Mouse (Mus musculus) testis, adult 2 months (tissue): Measurements from ENCODE around the gene Dclk2.

ENCODE experiments used
- CTCF ChIP-seq: fragments of 200-500 bp; IDR thresholded peaks from 2 replicates; pipeline ENCODE4 v1.5.1; 2012; ENCODE audit warnings: low read depth, mild to moderate bottlenecking, inconsistent platforms, low read length, moderate library complexity; ENCODE audit not compliant: control insufficient read depth, insufficient read depth, insufficient replicate concordance
- POLR2A ChIP-seq: fragments of 200-500 bp; IDR thresholded peaks from 2 replicates; pipeline ENCODE4 v1.6.1; 2012; ENCODE audit warnings: low read depth, mild to moderate bottlenecking, inconsistent platforms, low read length, moderate library complexity; ENCODE audit not compliant: control insufficient read depth

DNA sequence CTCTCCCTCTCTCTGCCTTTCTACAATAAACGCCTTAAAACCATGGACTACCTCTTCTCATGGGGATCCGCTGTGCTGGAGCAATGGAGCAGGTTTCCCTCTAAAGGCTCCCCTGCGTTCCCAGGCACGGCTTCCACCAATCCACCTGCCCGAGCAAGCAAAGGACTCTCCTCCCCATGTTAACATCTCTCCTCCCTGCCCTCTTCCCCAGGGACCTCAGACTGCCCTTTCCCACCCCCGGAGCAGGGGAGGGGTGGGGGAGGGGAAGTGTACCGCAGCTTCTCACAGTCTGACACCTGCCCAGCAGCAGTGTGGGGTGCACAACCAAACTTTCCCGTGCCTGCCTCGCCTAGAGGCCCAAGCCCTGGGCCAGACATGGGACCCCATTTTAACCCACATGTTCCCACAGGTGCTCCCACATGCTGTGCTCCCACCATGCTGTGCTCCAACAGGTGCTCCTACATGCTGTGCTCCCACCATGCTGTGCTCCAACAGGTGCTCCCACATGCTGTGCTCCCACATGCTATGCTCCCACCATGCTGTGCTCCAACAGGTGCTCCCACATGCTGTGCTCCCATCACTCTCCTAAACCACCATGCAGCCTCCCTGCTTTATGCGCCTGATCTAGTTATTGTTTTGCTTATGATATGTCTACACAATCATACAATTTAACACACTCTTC lies 57.2 kb downstream of the Dclk2 start:
- no peak for TF ChIP-seq CTCF
- no peak for TF ChIP-seq POLR2A
